In genomic region chr2:37451667-37452375, GRCm38 (mm10) we compare ENCODE assay signal across 8 mouse cellular contexts. TPM values are rescaled to one million over a fixed set of nuclear protein-coding genes. Genes with fewer than 3 reads are reported as not detected.
DNase-seq lines count a peak whose midpoint lies in the region; ATAC-seq lines count a peak whose summit lies in the region.

No protein-coding gene starts in this region.

- 0 out of 2 replicates have a peak, but pooled peaks cover 4% of the 10 kb centered on the region for H3K36me3 ChIP-seq in embryonic facial prominence, embryonic 14.5 days (ENCODE audit: control insufficient read depth, insufficient read depth, low read length)
- H3K36me3 ChIP-seq in kidney, embryonic 14.5 days (ENCODE audit: control insufficient read depth, insufficient read depth, low read length), result no peaks in the 10 kb centered on the region
- H3K36me3 ChIP-seq in limb, embryonic 15.5 days, result no peaks in the 10 kb centered on the region

- no peaks in the 10 kb centered on the region for H3K27me3 ChIP-seq in embryonic facial prominence, embryonic 14.5 days (replicated peaks; ENCODE audit: control insufficient read depth, insufficient read depth, low read length)
- no peaks in the 10 kb centered on the region for H3K27me3 ChIP-seq in kidney, embryonic 14.5 days (ENCODE audit: control insufficient read depth, insufficient read depth, low read length)
- no peaks in the 10 kb centered on the region for H3K27me3 ChIP-seq in limb, embryonic 15.5 days

- peak; percentile 94 for DNase-seq in 3T3-L1 (ENCODE audit: low read depth, low spot score)
- DNase-seq in adrenal gland, postnatal 4 days (ENCODE audit: low spot score in 2 of 2), result peak; percentile 88
- peak; percentile 97 for DNase-seq in embryonic facial prominence, embryonic 14.5 days (ENCODE audit: low spot score)
- DNase-seq in heart, adult 9 months (ENCODE audit: low spot score in 2 of 2), result peak; percentile 90 to 92
- peak; percentile 73 to 82 for DNase-seq in monocyte, adult 2 months (ENCODE audit: low read depth in 1 of 2, low spot score in 2 of 2)
- DNase-seq in spleen, postnatal 36 days (ENCODE audit: low spot score in 2 of 2), result peak; percentile 93 to 94

- 13% methylated on average over 26 of the region's 44 CpGs for WGBS in embryonic facial prominence, embryonic 14.5 days
- 9% methylated on average over 38 of the region's 44 CpGs for WGBS in kidney, embryonic 14.5 days
- 12% methylated on average over 26 of the region's 44 CpGs for WGBS in limb, embryonic 15.5 days

- H3K27ac ChIP-seq in embryonic facial prominence, embryonic 14.5 days (replicated peaks; ENCODE audit: low read depth, low read length), result peak overlapping the region; percentile 84
- H3K27ac ChIP-seq in kidney, embryonic 14.5 days (ENCODE audit: low read depth, low read length), result peak overlapping the region; percentile 66
- H3K27ac ChIP-seq in limb, embryonic 15.5 days, result peak overlapping the region; percentile 93

- peak overlapping the region; percentile 77 for H3K4me3 ChIP-seq in embryonic facial prominence, embryonic 14.5 days (ENCODE audit: low read depth, low read length)
- peak overlapping the region; percentile 93 for H3K4me3 ChIP-seq in kidney, embryonic 14.5 days (ENCODE audit: low read length)
- peak overlapping the region; percentile 89 for H3K4me3 ChIP-seq in limb, embryonic 15.5 days

- peak overlapping the region; percentile 83 for H3K4me2 ChIP-seq in embryonic facial prominence, embryonic 14.5 days (ENCODE audit: low read depth, low read length)
- H3K4me2 ChIP-seq in kidney, embryonic 14.5 days (replicated peaks; ENCODE audit: low read depth, low read length), result peak overlapping the region; percentile 85
- peak overlapping the region; percentile 70 for H3K4me2 ChIP-seq in limb, embryonic 15.5 days

- ATAC-seq in embryonic facial prominence, embryonic 14.5 days (ENCODE audit: low read depth), result peak; percentile 99
- peak; percentile 99 for ATAC-seq in kidney, embryonic 14.5 days (ENCODE audit: low FRiP score, low TSS enrichment)
- peak; percentile 96 for ATAC-seq in limb, embryonic 15.5 days (ENCODE audit: insufficient number of reproducible peaks, low FRiP score, low TSS enrichment, low read depth)

- H3K4me1 ChIP-seq in embryonic facial prominence, embryonic 14.5 days (ENCODE audit: control insufficient read depth, insufficient read depth, low read length), result peaks cover 6% of the 10 kb centered on the region
- peaks cover 9% of the 10 kb centered on the region for H3K4me1 ChIP-seq in kidney, embryonic 14.5 days (ENCODE audit: control insufficient read depth, insufficient read depth, low read length)
- peaks cover 9% of the 10 kb centered on the region for H3K4me1 ChIP-seq in limb, embryonic 15.5 days

- H3K9ac ChIP-seq in embryonic facial prominence, embryonic 14.5 days (ENCODE audit: low read depth, low read length), result peak overlapping the region; percentile 89
- H3K9ac ChIP-seq in kidney, embryonic 14.5 days (ENCODE audit: low read depth, low read length), result peak overlapping the region; percentile 93
- peak overlapping the region; percentile 90 for H3K9ac ChIP-seq in limb, embryonic 15.5 days

- H3K9me3 ChIP-seq in embryonic facial prominence, embryonic 14.5 days (ENCODE audit: control insufficient read depth, low read length), result no peaks in the 10 kb centered on the region
- H3K9me3 ChIP-seq in kidney, embryonic 14.5 days (ENCODE audit: control insufficient read depth, low read length), result no peaks in the 10 kb centered on the region
- no peaks in the 10 kb centered on the region for H3K9me3 ChIP-seq in limb, embryonic 15.5 days

RNA-seq across cellular contexts. Expression of gene Rabgap1, which starts 8.7 kb away (rescaled TPM):
- 10 to 100 TPM; 71.1 TPM for total RNA-seq in adrenal gland, postnatal 4 days (2021)
- polyA plus RNA-seq in embryonic facial prominence, embryonic 14.5 days (2014; fragmentation: Nextera tagmentation; extraction: Ambion mirVana), result 40.7 and 46.5 TPM in 2 replicates
- polyA plus RNA-seq in kidney, embryonic 14.5 days (2014; fragmentation: Nextera tagmentation; extraction: Ambion mirVana), result 54.8 and 69.1 TPM in 2 replicates
- 42.2 and 45.1 TPM in 2 replicates for polyA plus RNA-seq in limb, embryonic 15.5 days (2015; fragmentation: Nextera tagmentation; extraction: Ambion mirVana)

RNA-seq across cellular contexts. Expression of gene Zbtb6, which starts 8.8 kb away (rescaled TPM):
- total RNA-seq in adrenal gland, postnatal 4 days (2021), result 10 to 100 TPM; 16.9 to 17.1 TPM
- polyA plus RNA-seq in embryonic facial prominence, embryonic 14.5 days (2014; fragmentation: Nextera tagmentation; extraction: Ambion mirVana), result 4.1 and 4.8 TPM in 2 replicates
- 4.2 and 5.4 TPM in 2 replicates for polyA plus RNA-seq in kidney, embryonic 14.5 days (2014; fragmentation: Nextera tagmentation; extraction: Ambion mirVana)
- polyA plus RNA-seq in limb, embryonic 15.5 days (2015; fragmentation: Nextera tagmentation; extraction: Ambion mirVana), result 5.3 and 8.3 TPM in 2 replicates

RNA-seq across cellular contexts. Expression of gene Zbtb26, which starts 8.9 kb away (rescaled TPM):
- total RNA-seq in adrenal gland, postnatal 4 days (2021), result 10 to 100 TPM; 12.2 to 15.1 TPM
- 6.2 and 6.6 TPM in 2 replicates for polyA plus RNA-seq in embryonic facial prominence, embryonic 14.5 days (2014; fragmentation: Nextera tagmentation; extraction: Ambion mirVana)
- polyA plus RNA-seq in kidney, embryonic 14.5 days (2014; fragmentation: Nextera tagmentation; extraction: Ambion mirVana), result 8.5 and 11.0 TPM in 2 replicates
- polyA plus RNA-seq in limb, embryonic 15.5 days (2015; fragmentation: Nextera tagmentation; extraction: Ambion mirVana), result 6.0 and 6.2 TPM in 2 replicates

RNA-seq across cellular contexts. Expression of gene Rc3h2, which starts 29.1 kb away (rescaled TPM):
- total RNA-seq in adrenal gland, postnatal 4 days (2021), result 10 to 100 TPM; 49.3 to 51.6 TPM
- 15.2 and 15.6 TPM in 2 replicates for polyA plus RNA-seq in embryonic facial prominence, embryonic 14.5 days (2014; fragmentation: Nextera tagmentation; extraction: Ambion mirVana)
- 21.1 and 22.8 TPM in 2 replicates for polyA plus RNA-seq in kidney, embryonic 14.5 days (2014; fragmentation: Nextera tagmentation; extraction: Ambion mirVana)
- polyA plus RNA-seq in limb, embryonic 15.5 days (2015; fragmentation: Nextera tagmentation; extraction: Ambion mirVana), result 12.1 and 14.1 TPM in 2 replicates

Comparison
In these comparisons a context has a peak if more than half of its experiments do, and no peak if none do; other contexts are left out.
1. Peak in every context shown above with its lines: DNase-seq, ATAC-seq, H3K4me3 ChIP-seq and H3K27ac ChIP-seq.